Mouse (Mus musculus) limb, embryonic 12.5 days (tissue): ENCODE data around the gene Olfr1228. TPM values are rescaled to one million over a fixed set of nuclear protein-coding genes. Genes with fewer than 3 reads are reported as not detected.

Experiments used
- ATAC-seq: fragments of 200-750 bp; cut with Nextera tagmentation; 2 replicates; pipeline ENCODE4 v1.8.0; 2017; ENCODE audit warnings: low read depth, moderate TSS enrichment; ENCODE audit not compliant: insufficient number of reproducible peaks, insufficient read depth, low FRiP score, low TSS enrichment
- H3K27ac ChIP-seq: fragments of 300-500 bp; sonication (generic); 2 replicates; pipeline ENCODE4 v1.5.1; 2016; ENCODE audit warnings: mild to moderate bottlenecking, moderate library complexity
- H3K27me3 ChIP-seq: fragments of 300-500 bp; sonication (generic); 2 replicates; pipeline ENCODE4 v1.6.1; 2016; ENCODE audit warnings: mild to moderate bottlenecking, moderate library complexity
- H3K36me3 ChIP-seq: fragments of 300-500 bp; sonication (generic); 2 replicates; pipeline ENCODE4 v1.6.1; 2016; ENCODE audit warnings: mild to moderate bottlenecking, moderate library complexity
- H3K4me1 ChIP-seq: fragments of 300-500 bp; sonication (generic); replicated peaks from 2 replicates; pipeline ENCODE4 v1.6.1; 2016
- H3K4me2 ChIP-seq: fragments of 300-500 bp; sonication (generic); 2 replicates; pipeline ENCODE4 v1.6.1; 2016; ENCODE audit warnings: mild to moderate bottlenecking, moderate library complexity
- H3K4me3 ChIP-seq: fragments of 300-500 bp; sonication (generic); replicated peaks from 2 replicates; pipeline ENCODE4 v1.5.1; 2016; ENCODE audit warnings: mild to moderate bottlenecking
- H3K9ac ChIP-seq: fragments of 300-500 bp; sonication (generic); replicated peaks from 2 replicates; pipeline ENCODE4 v1.6.1; 2016; ENCODE audit warnings: mild to moderate bottlenecking, moderate library complexity
- H3K9me3 ChIP-seq: fragments of 300-500 bp; sonication (generic); 2 replicates; pipeline ENCODE4 v1.6.1; 2016; ENCODE audit warnings: mild to moderate bottlenecking, moderate library complexity
- WGBS: fragments of 180-500 bp; shearing (Covaris S2); methylation state at CpG from one replicate; pipeline ENCODE4 v1.1.7; 2016; 5-methylcytosine and 5-hydroxymethylcytosine counted together
- polyA plus RNA-seq: library from polyadenylated mRNA; unstranded; fragments of >200 nt; fragmentation: Nextera tagmentation; extraction: Ambion mirVana; gene quantifications from 2 replicates; pipeline ENCODE4 v1.2.1, GENCODE M21; 2016

Olfr1228 gene
- not detected in 2 replicates for polyA plus RNA-seq

- H3K36me3 ChIP-seq, result no peaks in the 10 kb centered on the region
- ATAC-seq, result no peak
These were observed at the start of gene Olfr1228 for GRCm38 (mm10) chr2:89253962-89254361. Gene Olfr1228, minus strand, starts transcription at chr2:89254062.

DNA sequence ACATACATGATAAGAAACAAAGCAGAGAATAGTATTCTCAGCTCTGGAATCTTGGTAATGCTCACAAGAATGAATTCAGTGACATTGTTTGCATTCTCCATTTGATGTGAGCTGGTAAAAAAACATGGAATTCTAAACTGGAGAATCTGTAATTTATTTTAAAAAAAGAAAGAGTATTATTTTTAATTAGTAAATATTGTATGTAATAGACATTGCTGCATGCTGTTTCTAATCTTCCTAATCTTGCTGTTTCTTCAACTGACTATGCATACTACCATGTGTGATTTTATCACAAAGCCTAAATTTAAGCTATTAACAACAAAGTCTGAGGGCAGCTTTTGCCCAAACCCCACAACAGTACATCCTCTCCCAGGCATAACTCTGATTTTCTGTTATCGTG is 43.3 kb upstream of the Olfr1228 start, which contains the start of gene Olfr1230:
TSS of gene Olfr1230 (minus strand) at position 101 of the 400 bp plus-strand sequence.
- 90% methylated on average over 1 of the region's 1 CpGs for WGBS
- no peak for ATAC-seq
- H3K9ac ChIP-seq, result no peak within 1 kb of the TSS
- no peaks in the 10 kb centered on the region for H3K4me1 ChIP-seq
- no peaks in the 10 kb centered on the region for H3K27me3 ChIP-seq
- H3K36me3 ChIP-seq, result no peaks in the 10 kb centered on the region
- no peaks in the 10 kb centered on the region for H3K9me3 ChIP-seq
- H3K27ac ChIP-seq, result no peak within 1 kb of the TSS
- no peak within 1 kb of the TSS for H3K4me3 ChIP-seq
- no peak within 1 kb of the TSS for H3K4me2 ChIP-seq

More at GRCm38 (mm10) chr2:89253962-89254361, at the start of gene Olfr1228:
- Histone ChIP-seq H3K4me2 (no peak within 1 kb of the TSS), H3K4me1 (no peaks in the 10 kb centered on the region), H3K4me3 (no peak within 1 kb of the TSS), H3K9ac (no peak within 1 kb of the TSS), H3K9me3 (no peaks in the 10 kb centered on the region), H3K27me3 (no peaks in the 10 kb centered on the region), H3K27ac (no peak within 1 kb of the TSS)

DNA sequence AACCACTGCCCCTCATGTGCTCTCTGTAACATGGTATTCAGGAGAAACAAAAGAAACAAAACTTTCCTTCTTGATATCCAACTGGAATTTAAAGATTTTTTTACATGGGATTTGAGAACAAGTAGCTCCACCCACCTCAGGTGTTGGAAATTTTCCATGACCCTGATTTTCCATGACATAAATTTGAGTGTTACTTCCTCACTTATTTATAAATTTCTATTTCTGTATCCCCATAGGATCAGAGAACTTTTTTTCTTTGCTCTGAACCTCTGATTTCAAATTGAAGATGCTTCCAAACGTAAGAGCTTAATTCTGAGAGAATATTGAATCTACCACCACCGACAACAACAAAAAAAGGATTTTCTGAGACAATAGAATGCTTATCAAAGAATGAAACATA is 34.1 kb upstream of the Olfr1228 start, which contains the start of gene Olfr1229:
TSS of gene Olfr1229 (minus strand) at position 101 of the 400 bp plus-strand sequence.
- ATAC-seq, result no peak

GRCm38 (mm10) chr2:89199948-89200347 is 53.9 kb downstream of the Olfr1228 start, which contains the start of gene Olfr1226:
Gene Olfr1226, minus strand, starts transcription at chr2:89200048.
- Histone ChIP-seq H3K27ac (no peak within 1 kb of the TSS), H3K36me3 (no peaks in the 10 kb centered on the region), H3K4me3 (no peak within 1 kb of the TSS), H3K4me2 (no peak within 1 kb of the TSS), H3K9me3 (no peaks in the 10 kb centered on the region), H3K9ac (no peak within 1 kb of the TSS), H3K4me1 (no peaks in the 10 kb centered on the region), H3K27me3 (no peaks in the 10 kb centered on the region)
- WGBS, result 66% methylated on average over 2 of the region's 2 CpGs
- no peak for ATAC-seq

More for the DNA sequence above, 34.1 kb upstream of the Olfr1228 start, which contains the start of gene Olfr1229:
- Histone ChIP-seq H3K9me3 (no peaks in the 10 kb centered on the region), H3K4me1 (no peaks in the 10 kb centered on the region), H3K27ac (no peak within 1 kb of the TSS), H3K9ac (no peak within 1 kb of the TSS), H3K4me2 (no peak within 1 kb of the TSS), H3K4me3 (no peak within 1 kb of the TSS), H3K36me3 (no peaks in the 10 kb centered on the region), H3K27me3 (no peaks in the 10 kb centered on the region)
- WGBS, result 76% methylated on average over 2 of the region's 2 CpGs

Other genes starting within 250 kb of the Olfr1228 start
- gene Olfr1215, start 247.1 kb downstream of the Olfr1228 start, polyA plus RNA-seq, result not detected in 2 replicates
- gene Olfr1216, start 235.7 kb downstream of the Olfr1228 start, polyA plus RNA-seq, result not detected in 2 replicates
- not detected in 2 replicates for gene Olfr1217, start 222.0 kb downstream of the Olfr1228 start, polyA plus RNA-seq
- not detected in 2 replicates for gene Olfr1218, start 192.9 kb downstream of the Olfr1228 start, polyA plus RNA-seq
- gene Olfr1219, start 170.5 kb downstream of the Olfr1228 start, polyA plus RNA-seq, result not detected in 2 replicates
- not detected in 2 replicates for gene Olfr1220, start 147.2 kb downstream of the Olfr1228 start, polyA plus RNA-seq
- gene Olfr1221, start 136.8 kb downstream of the Olfr1228 start, polyA plus RNA-seq, result not detected in 2 replicates
- not detected in 2 replicates for gene Olfr1222, start 121.0 kb downstream of the Olfr1228 start, polyA plus RNA-seq
- gene Olfr1223, start 102.5 kb downstream of the Olfr1228 start, polyA plus RNA-seq, result not detected in 2 replicates
- gene Olfr1224-ps1, start 90.0 kb downstream of the Olfr1228 start, polyA plus RNA-seq, result not detected in 2 replicates
- gene Olfr1225, start 79.4 kb downstream of the Olfr1228 start, polyA plus RNA-seq, result not detected in 2 replicates
- not detected in 2 replicates for gene Olfr1226, start 54.0 kb downstream of the Olfr1228 start, polyA plus RNA-seq
- gene Olfr1229, start 34.0 kb upstream of the Olfr1228 start, polyA plus RNA-seq, result not detected in 2 replicates
- not detected in 2 replicates for gene Olfr1230, start 43.2 kb upstream of the Olfr1228 start, polyA plus RNA-seq
- gene Olfr1231, start 53.0 kb upstream of the Olfr1228 start, polyA plus RNA-seq, result not detected in 2 replicates
- gene Olfr1232, start 75.6 kb upstream of the Olfr1228 start, polyA plus RNA-seq, result not detected in 2 replicates
- not detected in 2 replicates for gene Olfr1233, start 88.3 kb upstream of the Olfr1228 start, polyA plus RNA-seq
- not detected in 2 replicates for gene Olfr1234, start 110.8 kb upstream of the Olfr1228 start, polyA plus RNA-seq
- gene Olfr1238, start 155.6 kb upstream of the Olfr1228 start, polyA plus RNA-seq, result not detected in 2 replicates
- not detected in 2 replicates for gene Olfr1239, start 166.3 kb upstream of the Olfr1228 start, polyA plus RNA-seq
- not detected in 2 replicates for gene Olfr1240, start 188.9 kb upstream of the Olfr1228 start, polyA plus RNA-seq
- gene Olfr1241, start 233.1 kb upstream of the Olfr1228 start, polyA plus RNA-seq, result not detected in 2 replicates
- not detected in 2 replicates for gene Olfr1242, start 244.3 kb upstream of the Olfr1228 start, polyA plus RNA-seq